Mouse (Mus musculus) NIH3T3 (cell line): Measurements from ENCODE around the gene Gpr15.
A peak's percentile ranks its signal among the peaks of the same experiment; 100 is the strongest.

Experiments
- DNase-seq: peaks from one replicate; pipeline ENCODE4 v3.0.0-alpha.2; 2012; ENCODE audit warnings: low read depth

The Gpr15 gene

DNA sequence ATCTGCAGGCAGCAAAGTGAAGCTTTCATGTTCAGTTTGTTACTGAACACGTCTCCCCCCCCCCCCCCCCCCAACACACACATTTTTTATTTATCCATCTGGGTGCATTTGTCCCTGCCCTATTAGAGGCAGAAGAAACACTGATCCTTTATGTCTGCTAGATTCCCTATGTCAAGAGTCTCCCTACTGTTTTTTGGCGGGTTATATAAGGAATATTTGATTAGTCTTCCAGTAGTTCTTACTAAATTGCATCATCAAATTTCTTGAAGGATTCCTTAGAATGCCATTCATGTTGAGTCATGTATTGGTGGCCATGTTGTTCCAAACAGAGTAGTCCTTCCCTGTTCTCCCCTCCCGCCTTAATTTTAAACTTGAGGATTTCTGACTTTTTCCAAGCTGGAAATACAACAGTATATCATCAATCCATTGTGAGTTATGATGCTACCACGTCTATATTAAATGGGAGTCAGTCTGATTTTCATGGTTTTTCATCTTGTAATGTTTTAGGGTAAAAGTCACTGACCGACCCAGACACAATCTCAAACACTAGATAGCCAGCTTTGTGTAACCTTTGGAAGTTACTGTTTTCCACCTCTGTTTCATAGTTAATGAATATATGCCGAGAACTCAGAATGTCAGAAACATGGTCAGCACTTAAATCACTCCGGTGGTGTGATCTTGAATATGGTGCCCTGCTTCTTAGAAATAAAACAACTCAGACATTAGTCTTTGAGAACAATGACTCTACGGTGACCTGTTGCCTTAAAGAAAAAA lies 47.5 kb downstream of the Gpr15 start:
- peak; percentile 36 for DNase-seq

DNA sequence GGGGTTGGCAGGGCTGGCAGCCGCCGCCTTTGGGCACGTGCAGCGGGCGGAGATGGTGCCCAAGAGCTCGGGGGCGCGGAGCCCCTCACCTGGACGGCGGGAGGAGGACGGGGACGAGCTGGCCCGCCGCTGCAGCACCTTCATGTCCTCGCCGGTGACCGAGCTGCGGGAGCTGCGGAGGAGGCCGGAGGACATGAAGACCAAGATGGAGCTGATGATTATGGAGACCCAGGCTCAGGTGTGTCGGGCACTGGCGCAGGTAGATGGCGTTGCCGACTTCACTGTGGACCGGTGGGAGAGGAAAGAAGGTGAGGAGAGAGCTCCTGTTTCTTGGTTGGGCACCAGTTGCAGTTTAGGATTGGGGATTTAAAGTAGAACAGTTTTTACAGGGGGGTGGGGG lies 48.2 kb downstream of the Gpr15 start:
- DNase-seq = peak; percentile 17

DNA sequence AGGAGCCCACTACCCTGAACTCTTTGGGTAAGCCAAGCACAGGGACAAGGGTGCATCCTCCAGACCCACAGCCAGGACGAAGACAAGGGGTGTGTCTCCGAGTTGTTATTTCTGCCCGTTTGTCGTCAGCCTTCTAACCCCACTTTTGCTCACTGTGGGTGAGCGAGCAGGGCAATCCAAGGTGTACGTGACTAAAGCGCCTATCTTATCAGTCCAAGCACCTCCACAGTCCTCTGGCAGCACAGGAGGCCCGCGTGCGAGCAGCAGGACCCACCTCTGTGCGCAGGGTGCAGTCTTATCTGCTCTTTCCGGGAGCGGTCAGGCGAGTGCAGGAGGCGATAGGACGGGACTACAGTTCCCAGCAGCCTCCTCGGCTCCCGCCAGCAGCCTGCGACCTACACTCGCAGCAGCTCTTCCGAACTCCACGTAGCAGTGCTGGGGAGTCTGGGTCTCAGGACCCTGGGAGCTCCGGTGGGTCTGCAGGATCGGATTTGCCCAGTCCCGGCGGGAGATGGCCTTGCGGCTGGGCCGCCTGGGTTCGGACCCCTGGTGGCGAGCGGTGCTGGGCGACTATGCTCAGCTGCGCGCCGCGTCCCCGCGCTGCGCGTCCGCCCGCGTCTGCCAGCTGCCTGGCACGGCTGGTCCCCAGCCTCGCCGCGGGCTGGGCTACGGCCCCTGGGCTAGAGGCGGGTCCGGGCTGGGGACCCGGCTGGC lies 48.8 kb downstream of the Gpr15 start, which contains the start of gene Cpox:
Gene Cpox (plus strand): TSS at position 376 of the 714 bp plus-strand sequence.
- peak; percentile 76 for DNase-seq

DNA sequence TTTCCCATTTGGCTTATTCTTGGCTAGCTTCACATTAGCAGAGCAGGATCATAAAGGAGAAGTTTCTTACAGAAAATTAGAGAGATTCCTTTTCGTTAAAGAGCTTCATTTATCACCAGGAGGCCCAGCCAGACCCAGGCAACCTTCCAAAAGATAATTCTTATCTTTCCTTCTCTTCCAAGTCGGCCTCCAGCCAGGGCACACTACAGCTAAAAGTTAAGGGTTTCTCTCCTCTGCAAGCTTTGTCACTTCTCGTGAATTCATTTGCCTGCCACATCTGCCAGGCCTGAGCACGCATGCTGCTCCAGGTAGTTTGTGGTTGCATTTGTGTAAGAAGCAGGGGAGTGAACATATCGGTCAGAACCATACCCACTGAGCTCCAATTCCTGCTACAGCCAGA lies 49.6 kb downstream of the Gpr15 start:
- DNase-seq = no peak

DNA sequence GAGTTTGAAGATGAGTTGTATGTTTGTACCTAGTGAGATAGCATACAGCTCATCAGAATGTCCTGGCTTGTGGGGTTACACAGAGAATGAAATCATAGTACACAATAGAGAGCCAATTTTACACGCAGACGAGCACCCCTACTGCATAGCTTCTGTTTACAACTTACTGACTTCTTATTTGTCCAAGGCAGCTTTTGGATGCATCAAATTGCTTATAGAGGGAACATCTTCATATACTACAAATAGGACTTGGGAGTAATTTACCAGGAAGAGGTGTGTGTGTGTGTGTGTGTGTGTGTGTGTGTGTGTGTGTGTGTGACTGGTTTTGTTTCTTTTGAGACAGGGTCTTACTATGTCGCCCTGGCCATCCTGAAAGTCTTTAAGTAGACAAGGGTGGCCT lies 50.3 kb downstream of the Gpr15 start:
- DNase-seq = no peak
